Mouse (Mus musculus) heart, embryonic 10.5 days (tissue): ENCODE results near the gene Asb15. TPM values are rescaled to one million over a fixed set of nuclear protein-coding genes. Genes with fewer than 3 reads are reported as not detected.

Source experiments
- DNase-seq: peaks from one replicate; pipeline ENCODE4 v3.0.0-alpha.2; 2017; ENCODE audit warnings: low spot score
- H3K27ac ChIP-seq: fragments of 300-500 bp; sonication (generic); 2 replicates; pipeline ENCODE4 v1.5.1; 2016; ENCODE audit warnings: mild to moderate bottlenecking
- H3K27me3 ChIP-seq: fragments of 300-500 bp; sonication (generic); 2 replicates; pipeline ENCODE4 v1.6.1; 2016; ENCODE audit warnings: mild to moderate bottlenecking; ENCODE audit not compliant: poor library complexity, insufficient read depth, severe bottlenecking
- H3K36me3 ChIP-seq: fragments of 300-500 bp; sonication (generic); 2 replicates; pipeline ENCODE4 v1.6.1; 2016; ENCODE audit warnings: mild to moderate bottlenecking, moderate library complexity
- H3K4me1 ChIP-seq: fragments of 300-500 bp; sonication (generic); 2 replicates; pipeline ENCODE4 v1.6.1; 2016; ENCODE audit warnings: mild to moderate bottlenecking
- H3K4me3 ChIP-seq: fragments of 300-500 bp; sonication (generic); 2 replicates; pipeline ENCODE4 v1.5.1; 2016; ENCODE audit warnings: mild to moderate bottlenecking, moderate library complexity
- H3K9me3 ChIP-seq: fragments of 300-500 bp; sonication (generic); 2 replicates; pipeline ENCODE4 v1.6.1; 2016; ENCODE audit warnings: mild to moderate bottlenecking, moderate library complexity
- WGBS: fragments of 180-500 bp; shearing (Covaris S2); methylation state at CpG from one replicate; pipeline ENCODE4 v1.1.7; 2016; 5-methylcytosine and 5-hydroxymethylcytosine counted together
- polyA plus RNA-seq: library from polyadenylated mRNA; unstranded; fragments of >200 nt; fragmentation: Nextera tagmentation; extraction: Ambion mirVana; gene quantifications from 2 replicates; pipeline ENCODE4 v1.2.1, GENCODE M21; 2016

Asb15 gene
- not detected in 2 replicates for polyA plus RNA-seq

DNA sequence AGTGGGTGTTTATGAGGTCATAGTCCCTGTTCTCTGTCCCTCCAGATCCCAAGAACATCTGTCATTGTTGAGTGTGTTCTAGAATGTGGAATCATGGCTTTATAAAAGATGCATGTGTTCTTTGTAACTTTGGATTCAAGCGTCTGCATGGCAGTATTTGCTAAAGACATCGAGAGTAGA is at the start of gene Asb15:
TSS of gene Asb15 (plus strand) at position 81 of the 180 bp plus-strand sequence.
- peak within 1 kb of the TSS; percentile 87 for H3K4me3 ChIP-seq
- DNase-seq, result no peak
- WGBS, result 56% methylated on average over 2 of the region's 2 CpGs
- H3K9me3 ChIP-seq, result no peaks in the 10 kb centered on the region
- peaks cover 36% of the 10 kb centered on the region for H3K4me1 ChIP-seq
- H3K27me3 ChIP-seq, result no peaks in the 10 kb centered on the region
- H3K36me3 ChIP-seq, result peaks cover 5% of the 10 kb centered on the region
- peak within 1 kb of the TSS; percentile 93 for H3K27ac ChIP-seq

DNA sequence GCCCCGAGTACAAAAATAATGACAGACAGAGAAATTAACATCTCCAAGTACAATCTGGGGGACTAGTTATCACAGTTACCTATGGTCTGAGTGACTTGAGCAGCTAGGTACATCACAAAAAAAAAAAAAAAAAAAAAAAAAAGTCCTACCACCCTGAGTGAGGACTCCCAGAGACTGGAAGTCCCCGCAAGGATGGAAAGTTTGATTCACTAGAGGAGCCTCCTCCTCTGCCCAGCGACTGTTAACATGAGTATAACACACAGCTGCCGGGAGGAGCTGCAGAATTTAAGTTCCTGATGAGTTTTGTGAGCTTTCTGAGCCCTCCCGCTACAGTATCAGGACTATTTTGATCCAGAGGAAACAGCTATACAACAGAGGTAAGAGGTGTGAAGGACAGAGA is 41.4 kb upstream of the Asb15 start:
- WGBS, result 70% methylated on average over 5 of the region's 5 CpGs

GRCm38 (mm10) chr6:24490341-24490740 is 37.6 kb upstream of the Asb15 start:
- no peak overlapping the region for H3K27ac ChIP-seq
- no peaks in the 10 kb centered on the region for H3K9me3 ChIP-seq
- H3K27me3 ChIP-seq, result no peaks in the 10 kb centered on the region
- WGBS, result 13% methylated on average over 1 of the region's 1 CpGs
- no peak overlapping the region for H3K4me3 ChIP-seq
- no peak for DNase-seq
- H3K36me3 ChIP-seq, result no peaks in the 10 kb centered on the region
- no peaks in the 10 kb centered on the region for H3K4me1 ChIP-seq

More for the DNA sequence above, 41.4 kb upstream of the Asb15 start:
- no peaks in the 10 kb centered on the region for H3K36me3 ChIP-seq
- DNase-seq, result no peak
- no peaks in the 10 kb centered on the region for H3K9me3 ChIP-seq
- H3K27me3 ChIP-seq, result no peaks in the 10 kb centered on the region
- H3K27ac ChIP-seq, result no peak overlapping the region
- no peak overlapping the region for H3K4me3 ChIP-seq
- H3K4me1 ChIP-seq, result no peaks in the 10 kb centered on the region

GRCm38 (mm10) chr6:24504141-24504540 is 23.8 kb upstream of the Asb15 start:
- WGBS, result 85% methylated on average over 2 of the region's 2 CpGs
- no peaks in the 10 kb centered on the region for H3K9me3 ChIP-seq
- no peaks in the 10 kb centered on the region for H3K36me3 ChIP-seq
- DNase-seq, result no peak
- H3K27ac ChIP-seq, result no peak overlapping the region
- no peaks in the 10 kb centered on the region for H3K27me3 ChIP-seq
- H3K4me1 ChIP-seq, result no peaks in the 10 kb centered on the region
- no peak overlapping the region for H3K4me3 ChIP-seq

- H3K9me3 ChIP-seq, result no peaks in the 10 kb centered on the region
- H3K27ac ChIP-seq, result peak within 1 kb of the TSS; percentile 72
- no peaks in the 10 kb centered on the region for H3K27me3 ChIP-seq
- DNase-seq, result peak; percentile 88
- 12% methylated on average over 13 of the region's 13 CpGs for WGBS
- H3K36me3 ChIP-seq, result peaks cover 17% of the 10 kb centered on the region; the same call in 1 of the 2 replicates
- H3K4me1 ChIP-seq, result peaks cover 7% of the 10 kb centered on the region
- H3K4me3 ChIP-seq, result no peak within 1 kb of the TSS
Observed at GRCm38 (mm10) chr6:24514552-24515284, 13.2 kb upstream of the Asb15 start, which contains the start of gene Iqub. TSS of gene Iqub (minus strand) at chr6:24515067.

DNA sequence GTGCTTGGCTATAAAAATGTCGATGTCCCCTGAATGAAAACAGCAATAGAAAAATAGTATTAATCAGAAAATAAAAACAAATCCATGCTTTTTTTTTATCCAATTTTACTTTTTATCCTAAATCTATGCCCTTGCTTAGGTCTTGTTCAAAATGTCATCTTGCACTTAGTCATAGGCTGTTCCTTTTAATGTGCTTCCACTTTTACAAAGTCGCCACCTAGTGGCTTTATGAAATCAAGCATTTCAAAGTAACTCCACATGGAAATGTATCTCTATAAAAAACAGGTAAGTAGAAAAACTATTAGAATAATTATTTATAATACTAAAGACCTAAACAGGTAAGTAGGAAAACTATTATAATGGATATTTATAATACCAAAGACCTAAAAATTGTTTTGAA is 11.7 kb upstream of the Asb15 start:
- Histone ChIP-seq H3K4me1 (peaks cover 7% of the 10 kb centered on the region), H3K4me3 (no peak overlapping the region), H3K36me3 (peaks cover 26% of the 10 kb centered on the region), H3K27me3 (no peaks in the 10 kb centered on the region), H3K27ac (no peak overlapping the region), H3K9me3 (no peaks in the 10 kb centered on the region)
- WGBS, result 41% methylated on average over 2 of the region's 2 CpGs
- DNase-seq, result no peak

DNA sequence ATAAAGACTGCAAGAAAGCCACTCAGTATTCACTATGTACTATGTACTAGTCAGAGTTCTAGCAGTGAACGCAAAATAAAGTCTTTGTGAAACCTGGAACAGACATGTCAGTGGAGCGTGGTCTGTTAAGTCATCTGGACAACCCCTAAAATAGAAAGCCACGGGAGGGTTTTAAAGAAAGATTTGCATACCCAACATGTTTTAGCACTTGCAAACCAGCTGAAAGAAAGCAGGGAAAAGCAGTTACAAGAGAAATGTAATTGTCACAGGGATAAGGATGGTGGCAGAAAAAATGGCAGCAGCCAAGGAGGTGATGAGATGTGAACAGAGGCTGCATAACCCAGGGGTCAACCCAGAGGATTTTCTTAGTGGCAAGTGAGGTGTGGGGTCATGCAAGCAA is 2.2 kb upstream of the Asb15 start:
- H3K9me3 ChIP-seq, result no peaks in the 10 kb centered on the region
- no peak for DNase-seq
- no peak overlapping the region for H3K27ac ChIP-seq
- peaks cover 19% of the 10 kb centered on the region for H3K4me1 ChIP-seq
- peaks cover 23% of the 10 kb centered on the region for H3K36me3 ChIP-seq
- 83% methylated on average over 3 of the region's 3 CpGs for WGBS
- H3K27me3 ChIP-seq, result no peaks in the 10 kb centered on the region
- H3K4me3 ChIP-seq, result 0 out of 2 replicates have a peak overlapping the region, but pooled peaks have one; percentile 12

DNA sequence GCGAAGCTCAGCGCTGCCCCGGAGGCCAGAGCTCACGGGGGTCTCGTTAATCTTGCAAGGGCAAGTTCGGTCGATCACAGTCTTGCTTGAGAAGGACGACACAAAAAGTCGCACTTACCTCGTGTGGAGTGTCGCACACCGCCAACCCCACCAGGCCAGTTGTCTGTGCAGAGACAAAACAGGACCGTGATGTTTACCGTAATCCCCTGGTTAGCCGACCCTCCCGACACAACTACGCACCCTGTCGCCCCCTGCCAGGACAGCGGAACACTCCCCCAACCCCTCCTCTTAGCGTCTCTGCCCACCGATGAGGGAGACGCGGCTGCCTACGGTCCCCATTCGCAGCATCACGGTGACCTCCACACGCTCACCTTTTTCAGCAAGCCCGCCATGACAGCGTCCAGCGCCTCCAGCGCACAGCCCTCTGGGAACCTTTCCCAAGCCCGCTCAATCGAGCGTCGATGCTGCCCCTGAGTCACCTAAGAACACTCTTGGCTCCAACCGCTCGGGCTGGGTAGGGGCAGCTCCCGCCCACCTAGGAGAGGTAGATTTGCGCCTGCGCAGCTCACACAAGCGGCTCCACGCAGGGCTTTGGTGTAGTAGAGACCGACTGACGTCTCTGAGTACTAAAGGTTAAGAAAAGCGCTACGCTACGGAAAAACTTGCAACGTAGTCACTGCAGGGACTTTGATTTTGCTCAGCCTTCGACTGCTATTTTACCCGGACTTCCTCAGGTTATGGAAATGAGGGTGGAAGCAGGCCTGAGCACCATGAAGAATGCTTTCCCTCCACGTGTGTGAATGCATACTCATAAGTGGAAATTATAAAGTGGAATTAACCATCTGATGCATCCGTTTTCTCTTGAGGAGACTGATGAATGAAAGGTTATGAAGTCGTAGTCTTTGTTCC is 535 bp upstream of the Asb15 start, which contains the start of gene Ndufa5:
TSS of gene Ndufa5 (minus strand) at position 859 of the 909 bp plus-strand sequence.
- peaks cover 6% of the 10 kb centered on the region for H3K36me3 ChIP-seq
- peaks cover 33% of the 10 kb centered on the region for H3K4me1 ChIP-seq
- no peaks in the 10 kb centered on the region for H3K27me3 ChIP-seq
- DNase-seq, result peak; percentile 98
- peak within 1 kb of the TSS; percentile 93 for H3K27ac ChIP-seq
- H3K9me3 ChIP-seq, result no peaks in the 10 kb centered on the region
- peak within 1 kb of the TSS; percentile 87 for H3K4me3 ChIP-seq
- WGBS, result under 1% methylated on average over 53 of the region's 53 CpGs

GRCm38 (mm10) chr6:24530166-24530565 is 2.2 kb downstream of the Asb15 start:
- DNase-seq, result no peak
- no peaks in the 10 kb centered on the region for H3K9me3 ChIP-seq
- H3K27me3 ChIP-seq, result no peaks in the 10 kb centered on the region
- 0 out of 2 replicates have a peak, but pooled peaks cover 2% of the 10 kb centered on the region for H3K36me3 ChIP-seq
- H3K4me1 ChIP-seq, result peaks cover 39% of the 10 kb centered on the region
- H3K4me3 ChIP-seq, result peak overlapping the region; percentile 42
- WGBS, result 15% methylated on average over 4 of the region's 4 CpGs
- peak overlapping the region; percentile 76 for H3K27ac ChIP-seq

- peak overlapping the region; percentile 42 for H3K4me3 ChIP-seq
- H3K36me3 ChIP-seq, result 0 out of 2 replicates have a peak, but pooled peaks cover under 1% of the 10 kb centered on the region
- peak overlapping the region; percentile 76 for H3K27ac ChIP-seq
- H3K4me1 ChIP-seq, result peaks cover 37% of the 10 kb centered on the region
- no peaks in the 10 kb centered on the region for H3K27me3 ChIP-seq
- H3K9me3 ChIP-seq, result no peaks in the 10 kb centered on the region
- WGBS, result 34% methylated on average over 11 of the region's 11 CpGs
- DNase-seq, result no peak
Observed at GRCm38 (mm10) chr6:24530711-24531420, 2.9 kb downstream of the Asb15 start.

- Histone ChIP-seq H3K4me3 (no peak overlapping the region), H3K27me3 (no peaks in the 10 kb centered on the region), H3K4me1 (peaks cover 29% of the 10 kb centered on the region), H3K27ac (no peak overlapping the region), H3K9me3 (no peaks in the 10 kb centered on the region), H3K36me3 (no peaks in the 10 kb centered on the region)
- no peak for DNase-seq
- 50% methylated on average over 3 of the region's 3 CpGs for WGBS
Observed at GRCm38 (mm10) chr6:24532804-24533203, 4.9 kb downstream of the Asb15 start.

GRCm38 (mm10) chr6:24538435-24538834 is 10.5 kb downstream of the Asb15 start:
- Histone ChIP-seq H3K27ac (no peak overlapping the region), H3K27me3 (no peaks in the 10 kb centered on the region), H3K9me3 (no peaks in the 10 kb centered on the region), H3K36me3 (no peaks in the 10 kb centered on the region), H3K4me3 (no peak overlapping the region), H3K4me1 (peaks cover 14% of the 10 kb centered on the region; the same call in 1 of the 2 replicates)
- WGBS, result 88% methylated on average over 3 of the region's 3 CpGs
- DNase-seq, result no peak
